Mouse (Mus musculus): ENCODE results near the gene Ufl1. TPM values are rescaled to one million over a fixed set of nuclear protein-coding genes. Genes with fewer than 3 reads are reported as not detected.
A peak's percentile ranks its signal among the peaks of the same experiment; 100 is the strongest.
"Not testable (repeated sequence)": the region's sequence is repeated elsewhere in the genome, so short reads cannot be mapped to it uniquely, and the experiment has no call there.

Gene Ufl1
- total RNA-seq (2021) = 10 to 100 TPM; 33.2 to 35.6 TPM
- long read RNA-seq, experiment 1, full-length matches to known transcripts = 29 of 80 reads
- long read RNA-seq, experiment 1, partial matches to known transcripts = 5 of 80 reads
- long read RNA-seq, experiment 1, other reads (novel, unspliced or antisense) = 46 of 80 reads
- long read RNA-seq, experiment 2, full-length matches to known transcripts = 20 of 53 reads
- long read RNA-seq, experiment 2, partial matches to known transcripts = 0 of 53 reads
- long read RNA-seq, experiment 2, other reads (novel, unspliced or antisense) = 33 of 53 reads

- no peak for TF ChIP-seq CTCF (IDR thresholded peaks at IDR 0.05)
- peak within 1 kb of the TSS; percentile 95 for H3K4me3 ChIP-seq
- peak; percentile 98 for DNase-seq
- peak within 1 kb of the TSS; percentile 92 for H3K27ac ChIP-seq
- intact Hi-C loops (cut with DNase I) = loop anchor here (10.0 kb wide), 1 partner anchor 387 kb away; the partner anchor contains the start of gene Ndufaf4
Observed at GRCm38 (mm10) chr4:25281671-25282038, at the start of gene Ufl1. Gene Ufl1 (minus strand): TSS chr4:25281821.

DNA sequence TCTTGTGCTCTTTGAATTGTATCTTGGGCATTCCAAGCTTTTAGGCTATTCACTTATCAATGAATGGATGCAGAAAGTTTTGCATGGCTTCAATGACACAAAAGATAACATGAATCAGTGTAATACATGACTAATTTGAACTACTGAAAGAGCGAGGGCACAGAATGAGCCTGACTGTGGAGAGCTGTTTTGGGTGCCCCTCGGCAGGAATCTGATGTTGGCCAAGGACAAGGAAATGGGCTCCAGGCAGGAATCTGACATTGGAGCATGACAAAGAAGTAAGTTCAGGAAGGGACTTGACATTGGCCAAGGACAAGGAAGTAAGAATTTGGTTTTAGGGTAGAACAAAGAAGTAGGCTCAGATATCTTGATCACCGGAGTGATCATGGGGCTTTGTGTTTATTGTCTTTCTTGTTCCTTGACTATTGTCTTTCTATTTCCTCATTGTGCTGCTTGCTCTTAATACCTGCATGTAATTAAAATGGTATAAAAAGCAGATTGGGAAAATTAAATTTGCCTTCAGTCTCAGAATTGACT is 44.1 kb upstream of the Ufl1 start:
- intact Hi-C loops (cut with DNase I) = no loop called here

DNA sequence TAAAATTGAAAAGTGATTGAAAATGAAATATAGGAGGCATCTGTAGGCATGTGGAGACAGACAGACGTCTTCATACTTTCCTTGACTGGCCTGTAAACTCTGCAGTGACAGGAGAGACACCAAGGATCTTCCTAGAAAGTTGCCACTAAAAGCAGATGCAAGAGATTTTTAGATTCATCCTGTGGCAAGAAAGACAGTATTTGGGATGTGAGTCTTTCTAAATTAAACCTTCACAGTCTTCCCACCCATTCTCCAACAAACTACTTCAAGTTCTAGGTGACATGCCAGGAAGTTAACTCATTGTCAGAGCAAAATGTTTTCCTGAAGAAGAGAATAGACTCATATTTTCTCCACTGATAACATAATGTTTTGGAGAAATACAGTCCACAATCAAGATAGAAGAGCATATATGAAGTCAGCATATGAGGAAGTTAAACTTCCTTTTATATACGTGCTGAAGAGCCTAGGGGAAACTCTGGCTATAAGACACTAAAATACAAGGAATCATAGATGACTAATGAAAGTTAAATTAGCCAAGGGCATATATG is 41.1 kb upstream of the Ufl1 start:
- no peak for DNase-seq
- no peak for TF ChIP-seq CTCF (IDR thresholded peaks at IDR 0.05)
- intact Hi-C loops (cut with DNase I) = no loop called here
- no peak overlapping the region for H3K27ac ChIP-seq
- H3K4me3 ChIP-seq = no peak overlapping the region

More for the DNA sequence above, 44.1 kb upstream of the Ufl1 start:
- DNase-seq = no peak
- no peak for TF ChIP-seq CTCF (IDR thresholded peaks at IDR 0.05)
- no peak overlapping the region for H3K4me3 ChIP-seq
- no peak overlapping the region for H3K27ac ChIP-seq

DNA sequence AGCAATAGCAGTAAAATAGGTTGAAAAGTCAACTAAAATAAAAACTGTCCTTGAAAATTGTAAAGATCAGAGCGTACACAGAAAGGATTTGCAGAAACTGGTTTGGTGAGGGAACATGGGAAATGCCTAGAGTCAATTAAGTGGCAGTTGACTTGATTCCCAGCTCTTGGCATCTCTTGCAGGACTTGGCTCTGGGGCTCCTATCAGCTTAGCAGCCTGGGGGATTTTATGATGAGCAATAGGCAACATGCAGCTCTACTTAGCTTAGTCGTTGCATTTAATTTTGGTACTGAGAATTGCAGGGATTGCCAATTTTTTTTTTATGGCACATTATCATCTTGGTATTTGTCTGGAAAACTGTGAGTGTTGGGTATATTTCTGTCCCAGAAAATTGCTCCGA is 32.1 kb upstream of the Ufl1 start:
- no peak for TF ChIP-seq CTCF (IDR thresholded peaks at IDR 0.05)
- Histone ChIP-seq H3K4me3 (no peak overlapping the region), H3K27ac (no peak overlapping the region)
- DNase-seq = no peak
- intact Hi-C loops (cut with DNase I) = no loop called here

DNA sequence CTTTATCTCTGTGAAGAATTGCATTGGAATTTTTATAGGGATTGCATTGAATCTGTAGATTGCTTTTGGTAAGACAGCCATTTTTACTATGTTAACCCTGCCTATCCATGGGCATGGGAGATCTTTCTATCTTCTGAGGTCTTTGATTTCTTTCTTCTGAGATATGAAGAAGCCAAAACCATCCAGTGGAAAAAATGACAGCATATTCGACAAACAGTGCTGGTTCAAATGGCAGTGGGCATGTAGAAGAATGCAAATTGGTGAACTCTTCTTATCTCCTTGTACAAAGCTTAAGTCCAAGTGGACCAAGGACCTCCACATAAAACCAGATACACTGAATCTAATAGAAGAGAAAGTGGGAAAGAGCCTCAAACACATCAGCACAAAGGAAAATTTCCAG is 3.4 kb upstream of the Ufl1 start:
- not testable (repeated sequence) for H3K27ac ChIP-seq, DNase-seq, H3K4me3 ChIP-seq
- intact Hi-C loops (cut with DNase I) = loop anchor here (10.0 kb wide), 1 partner anchor 390 kb away; the partner anchor contains the start of gene Ndufaf4

DNA sequence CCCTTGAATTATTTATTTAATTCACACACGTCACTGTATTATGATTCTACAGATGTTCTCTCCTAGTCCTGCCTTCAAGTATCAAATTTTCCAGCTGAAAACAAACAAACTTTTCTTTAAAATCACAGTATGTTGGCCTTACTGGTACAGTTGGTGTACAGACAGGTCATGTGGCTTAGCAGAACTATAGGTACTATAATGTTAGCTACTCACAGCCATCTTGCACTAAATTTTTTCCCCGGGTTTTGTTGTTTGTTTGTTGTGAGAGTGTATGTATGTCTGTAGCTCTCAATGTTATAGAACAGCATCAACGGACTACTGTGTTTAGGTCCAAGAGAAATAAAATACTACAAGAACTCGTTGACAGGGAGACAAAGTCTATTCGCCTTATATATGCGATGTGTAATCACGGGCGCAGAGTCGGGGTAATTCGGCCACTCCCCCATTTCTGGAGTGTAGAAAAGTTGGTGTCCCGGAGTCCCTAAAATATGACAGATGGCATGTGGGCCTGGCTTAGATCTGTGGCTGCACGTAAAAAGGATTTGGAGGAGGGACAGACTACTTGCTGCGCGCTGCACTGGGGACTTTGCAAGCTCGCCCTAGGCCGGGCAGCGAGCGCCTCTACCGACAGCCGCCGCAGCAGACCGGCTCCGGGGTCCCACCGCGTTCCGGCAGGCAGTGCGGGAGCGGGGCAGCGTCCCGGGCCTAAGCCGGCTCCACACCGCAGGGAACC is 517 bp downstream of the Ufl1 start:
- Histone ChIP-seq H3K4me3 (peak overlapping the region; percentile 95), H3K27ac (peak overlapping the region; percentile 92)
- peak; percentile 46 for TF ChIP-seq CTCF (IDR thresholded peaks at IDR 0.05)
- no peak for DNase-seq
- intact Hi-C loops (cut with DNase I) = loop anchor here (10.0 kb wide), 1 partner anchor 386 kb away; the partner anchor contains the start of gene Ndufaf4

DNA sequence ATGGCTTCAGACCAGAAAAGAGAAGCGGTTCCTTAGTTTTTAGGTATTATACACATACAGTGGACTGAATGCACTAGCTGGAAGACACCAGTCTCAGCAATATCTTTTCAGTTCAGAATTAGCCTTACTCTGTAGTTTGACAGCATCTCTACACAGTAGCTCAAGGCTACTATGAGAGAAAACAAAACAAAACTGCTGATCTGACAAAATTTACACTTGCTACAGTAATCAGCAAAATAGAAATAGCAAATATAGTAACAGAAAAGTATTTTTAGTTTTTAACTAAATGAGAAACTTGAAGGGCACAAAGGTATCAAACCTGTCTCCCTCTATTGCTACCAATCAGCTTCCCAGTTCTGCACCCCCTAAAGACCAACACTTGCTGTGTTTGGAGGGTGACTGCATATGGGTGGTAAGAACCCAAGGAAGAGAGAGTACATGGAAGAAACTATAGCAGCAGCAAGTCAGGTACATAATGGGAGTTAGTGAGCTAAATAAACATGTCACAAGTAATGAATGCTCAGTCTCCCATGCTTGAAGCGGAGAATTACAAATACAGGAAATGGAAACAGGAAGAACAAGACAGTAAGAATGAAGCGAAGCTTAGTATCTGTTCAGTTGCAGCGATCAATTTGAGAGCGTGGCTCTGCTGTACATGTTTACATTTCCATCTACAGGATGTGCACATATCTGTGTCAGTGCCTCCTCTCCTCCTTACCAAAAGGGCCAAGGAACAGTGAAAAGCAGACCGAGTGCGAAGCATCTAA is 8.6 kb downstream of the Ufl1 start:
- no peak for TF ChIP-seq CTCF (IDR thresholded peaks at IDR 0.05)
- H3K27ac ChIP-seq = no peak overlapping the region
- intact Hi-C loops (cut with DNase I) = no loop called here
- no peak for DNase-seq
- no peak overlapping the region for H3K4me3 ChIP-seq

- TF ChIP-seq CTCF (IDR thresholded peaks at IDR 0.05) = no peak
- intact Hi-C loops (cut with DNase I) = no loop called here
- H3K27ac ChIP-seq = no peak overlapping the region
- no peak overlapping the region for H3K4me3 ChIP-seq
- no peak for DNase-seq
Observed at GRCm38 (mm10) chr4:25271926-25272325, 9.7 kb downstream of the Ufl1 start.

DNA sequence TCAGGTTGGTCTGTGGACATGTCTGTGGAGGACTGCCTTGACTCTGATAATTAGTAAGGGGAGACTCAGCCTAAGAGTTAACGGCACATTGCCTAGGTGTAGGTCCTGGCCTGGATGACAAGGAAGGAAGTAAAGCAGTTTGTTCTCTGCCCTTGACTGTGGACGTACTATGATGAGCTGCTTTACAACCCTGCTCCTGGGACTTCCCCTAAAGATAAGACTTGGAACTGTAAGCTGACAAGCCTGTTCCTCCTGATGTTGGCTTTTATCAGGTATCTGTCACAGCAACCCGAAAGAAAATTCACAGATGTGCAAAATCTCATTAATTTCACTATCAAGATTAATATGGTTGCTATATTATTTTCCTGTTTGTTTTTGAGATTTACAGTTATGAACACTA is 14.5 kb downstream of the Ufl1 start:
- intact Hi-C loops (cut with DNase I) = no loop called here
- Histone ChIP-seq H3K4me3 (no peak overlapping the region), H3K27ac (no peak overlapping the region)
- TF ChIP-seq CTCF (IDR thresholded peaks at IDR 0.05) = no peak
- no peak for DNase-seq

- no peak for TF ChIP-seq CTCF (IDR thresholded peaks at IDR 0.05)
- no peak overlapping the region for H3K27ac ChIP-seq
- intact Hi-C loops (cut with DNase I) = no loop called here
Observed at GRCm38 (mm10) chr4:25257822-25258398, 23.7 kb downstream of the Ufl1 start.

GRCm38 (mm10) chr4:25242776-25243175 is 38.8 kb downstream of the Ufl1 start, which contains the start of gene Fhl5:
Gene Fhl5 (minus strand): TSS chr4:25242876.
- Histone ChIP-seq H3K4me3 (peak within 1 kb of the TSS; percentile 46), H3K27ac (peak within 1 kb of the TSS; percentile 62)
- no peak for DNase-seq
- intact Hi-C loops (cut with DNase I) = no loop called here
- no peak for TF ChIP-seq CTCF (IDR thresholded peaks at IDR 0.05)

More at GRCm38 (mm10) chr4:25257822-25258398, 23.7 kb downstream of the Ufl1 start:
- no peak overlapping the region for H3K4me3 ChIP-seq
- no peak for DNase-seq

DNA sequence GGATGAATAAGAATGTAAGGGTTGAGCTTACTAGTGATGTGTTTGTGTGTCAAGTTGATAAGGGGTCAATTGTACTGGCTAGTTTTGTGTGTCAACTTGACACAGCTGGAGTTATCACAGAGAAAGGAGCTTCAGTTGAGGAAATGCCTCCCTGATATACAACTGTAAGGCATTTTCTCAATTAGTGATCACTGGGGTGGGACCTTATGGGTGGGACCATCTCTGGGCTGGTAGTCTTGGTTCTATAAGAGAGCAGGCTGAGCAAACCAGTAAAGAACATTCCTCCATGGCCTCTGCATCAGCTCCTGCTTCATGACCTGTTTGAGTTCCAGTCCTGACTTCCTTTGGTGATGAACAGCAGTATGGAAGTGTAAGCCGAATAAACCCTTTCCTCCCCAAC is 46.0 kb downstream of the Ufl1 start:
- intact Hi-C loops (cut with DNase I); H3K27ac ChIP-seq; DNase-seq; H3K4me3 ChIP-seq: not testable (repeated sequence)

- H3K27ac ChIP-seq; intact Hi-C loops (cut with DNase I); DNase-seq; H3K4me3 ChIP-seq: not testable (repeated sequence)
Observed at GRCm38 (mm10) chr4:25233767-25234166, 47.9 kb downstream of the Ufl1 start.
